ENCODE assay signal across 9 mouse cellular contexts in the genomic region with DNA sequence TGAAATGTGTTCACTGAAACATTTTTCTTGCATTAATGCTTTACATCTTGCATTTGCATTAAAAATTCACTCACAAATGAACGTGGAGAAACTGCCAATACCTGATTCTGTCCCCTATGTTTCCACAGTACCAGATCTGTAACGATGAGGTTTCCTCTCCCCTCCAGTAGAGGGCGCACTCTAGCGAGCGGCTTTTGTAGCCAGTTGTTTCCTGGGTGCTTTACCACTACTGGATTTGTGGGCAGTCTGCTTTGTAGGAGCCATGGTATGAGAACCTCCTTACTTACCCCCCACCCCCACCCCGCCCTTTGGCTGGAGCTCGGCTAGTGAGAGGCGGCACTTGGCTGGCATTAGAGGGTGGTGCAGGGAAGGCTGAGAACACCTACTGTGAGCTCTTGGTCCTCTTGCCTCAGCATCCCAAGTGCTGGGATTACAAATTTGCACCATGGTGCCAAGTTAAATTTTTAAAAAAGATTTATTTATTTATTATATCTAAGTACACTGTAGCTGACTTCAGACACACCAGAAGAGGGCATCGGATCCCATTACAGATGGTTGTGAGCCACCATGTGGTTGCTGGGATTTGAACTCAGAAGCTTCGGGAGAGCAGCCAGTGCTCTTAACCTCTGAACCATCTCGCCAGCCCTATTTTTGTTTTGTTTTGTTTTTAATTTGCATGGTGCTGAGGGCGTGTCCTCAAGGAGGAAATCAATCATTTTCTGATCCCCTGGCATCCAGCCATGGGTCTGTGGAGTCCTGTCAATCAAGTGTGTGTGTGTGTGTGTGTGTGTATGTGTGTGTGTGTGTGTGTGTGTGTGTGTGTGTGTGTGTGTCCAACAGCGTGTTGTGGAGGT. TPM values are rescaled to one million over a fixed set of nuclear protein-coding genes. Genes with fewer than 3 reads are reported as not detected.
DNase-seq lines count a peak whose midpoint lies in the region; ATAC-seq and TF ChIP-seq lines count a peak whose summit lies in the region.
"Had no signal": no experiment of that assay in that cellular context is flagged by ENCODE, and none has a peak within 500 bp of the region (broad histone marks: within the 10 kb centered on the region; RNA-seq: fewer than 3 reads in every experiment).

No protein-coding gene starts in this region.

- peaks cover 3% of the 10 kb centered on the region for H3K4me1 ChIP-seq in testis, adult 2 months (ENCODE audit: control insufficient read depth, insufficient read depth, low read length)
- H3K4me1 ChIP-seq in limb, embryonic 10.5 days, result peaks cover 33% of the 10 kb centered on the region

- no peaks in the 10 kb centered on the region for H3K9me3 ChIP-seq in limb, embryonic 10.5 days (replicated peaks)
- H3K9me3 ChIP-seq: limb, embryonic 15.5 days had no signal

- TF ChIP-seq POLR2A in testis, adult 2 months (IDR thresholded peaks at IDR 0.05; ENCODE audit: control insufficient read depth, low read depth, low read length), result no peak

- DNase-seq in cerebellum, postnatal 25 days, result peak; percentile 37 to 64
- DNase-seq in testis, postnatal 14 days (ENCODE audit: low spot score), result no peak
- peak; percentile 59 to 72 for DNase-seq in kidney, postnatal 36 days
- no peak for DNase-seq in cerebellum, adult 11-12 months
- DNase-seq in limb, embryonic 10.5 days (ENCODE audit: low spot score), result no peak

- H3K27me3 ChIP-seq in testis, adult 2 months (ENCODE audit: control insufficient read depth, insufficient read depth, low read length), result no peaks in the 10 kb centered on the region
- no peaks in the 10 kb centered on the region for H3K27me3 ChIP-seq in limb, embryonic 10.5 days (ENCODE audit: low read depth, poor library complexity, severe bottlenecking)
- H3K27me3 ChIP-seq: limb, embryonic 15.5 days had no signal

- no peak for ATAC-seq in cerebellum, adult (ENCODE audit: insufficient number of reproducible peaks, low FRiP score, low TSS enrichment)
- no peak for ATAC-seq in frontal cortex, adult (ENCODE audit: low TSS enrichment)

- H3K27ac ChIP-seq in testis, adult 2 months (ENCODE audit: control insufficient read depth, insufficient read depth, low read depth, low read length), result no peak overlapping the region
- H3K27ac ChIP-seq in limb, embryonic 10.5 days, result no peak overlapping the region
- H3K27ac ChIP-seq: limb, embryonic 15.5 days had no signal

- no peak overlapping the region for H3K4me3 ChIP-seq in testis, adult 2 months (ENCODE audit: control insufficient read depth, low read depth, low read length)
- H3K4me3 ChIP-seq in limb, embryonic 10.5 days, result no peak overlapping the region
- H3K4me3 ChIP-seq: limb, embryonic 15.5 days had no signal

- WGBS in limb, embryonic 10.5 days, result 52% methylated on average over 12 of the region's 13 CpGs

- TF ChIP-seq CTCF in testis, adult 2 months (IDR thresholded peaks at IDR 0.05; ENCODE audit: control insufficient read depth, insufficient read depth, insufficient replicate concordance, low read depth, low read length), result peak; percentile 49; the same call in 1 of the 2 replicates

- H3K36me3 ChIP-seq in testis, adult 2 months (ENCODE audit: control insufficient read depth, insufficient read depth, low read length), result no peaks in the 10 kb centered on the region
- H3K36me3 ChIP-seq in limb, embryonic 10.5 days, result no peaks in the 10 kb centered on the region
- H3K36me3 ChIP-seq: limb, embryonic 15.5 days had no signal

RNA-seq across cellular contexts. Expression of a gene that starts 19.3 kb away (rescaled TPM):
- 56.3 and 57.5 TPM in 2 replicates for polyA plus RNA-seq in testis, adult 2 months (2012; rRNA removed)
- 24.5 and 25.4 TPM in 2 replicates for polyA plus RNA-seq in limb, embryonic 10.5 days (2016; fragmentation: Nextera tagmentation; extraction: Ambion mirVana)

RNA-seq across cellular contexts. Expression of a gene that starts 55.5 kb away (rescaled TPM):
- 15.7 and 15.8 TPM in 2 replicates for polyA plus RNA-seq in testis, adult 2 months (2012; rRNA removed)
- 50.7 and 52.1 TPM in 2 replicates for polyA plus RNA-seq in limb, embryonic 10.5 days (2016; fragmentation: Nextera tagmentation; extraction: Ambion mirVana)

Comparison
In these comparisons a context has a peak if more than half of its experiments do, and no peak if none do; other contexts are left out.
1. DNase-seq: peak in cerebellum, postnatal 25 days (2 of 2) and kidney, postnatal 36 days (2 of 2); none in testis, postnatal 14 days (single experiment), cerebellum, adult 11-12 months (single experiment) and limb, embryonic 10.5 days (single experiment).